Mouse (Mus musculus): ENCODE measurements around the gene Rtn2.

DNA sequence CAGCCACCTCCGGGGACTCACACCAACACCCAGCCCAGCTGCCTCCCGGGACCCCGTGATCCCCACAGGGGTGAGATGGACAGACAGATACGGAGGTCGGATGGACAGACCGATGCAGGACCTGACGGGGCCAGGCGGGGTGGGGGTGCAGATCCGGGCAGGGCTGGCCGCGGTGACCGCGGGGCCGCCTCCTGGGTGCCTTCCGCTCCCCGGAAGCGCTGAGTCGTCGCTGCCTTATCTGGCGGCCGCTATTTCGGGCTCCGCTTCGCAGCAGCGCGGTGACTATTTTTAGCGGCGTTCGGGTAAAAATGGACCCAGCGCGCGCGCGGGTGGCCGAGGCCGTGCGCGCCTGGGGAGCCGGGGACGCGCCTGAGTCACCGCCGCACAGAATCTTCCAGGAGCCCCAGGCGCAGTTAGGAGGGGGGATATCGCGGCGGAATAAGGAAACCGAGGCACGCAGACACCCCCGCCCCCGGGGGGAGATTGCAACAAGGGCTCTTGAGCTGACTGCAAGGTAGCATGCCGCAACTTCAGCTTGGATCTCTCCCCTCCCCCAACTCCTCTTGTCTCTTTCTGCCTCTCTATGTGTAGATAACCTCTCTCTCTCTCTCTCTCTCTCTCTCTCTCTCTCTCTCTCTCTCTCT, 50.4 kb downstream of the Rtn2 start:
- TF ChIP-seq CTCF (IDR thresholded peaks at IDR 0.05; ENCODE audit: low read depth) (no peak), EP300 (IDR thresholded peaks at IDR 0.05; ENCODE audit: low read depth) (no peak)

Data from liver, postnatal 0 days (tissue).